Mouse (Mus musculus): ENCODE data around the gene Tom1.

The Tom1 gene

DNA sequence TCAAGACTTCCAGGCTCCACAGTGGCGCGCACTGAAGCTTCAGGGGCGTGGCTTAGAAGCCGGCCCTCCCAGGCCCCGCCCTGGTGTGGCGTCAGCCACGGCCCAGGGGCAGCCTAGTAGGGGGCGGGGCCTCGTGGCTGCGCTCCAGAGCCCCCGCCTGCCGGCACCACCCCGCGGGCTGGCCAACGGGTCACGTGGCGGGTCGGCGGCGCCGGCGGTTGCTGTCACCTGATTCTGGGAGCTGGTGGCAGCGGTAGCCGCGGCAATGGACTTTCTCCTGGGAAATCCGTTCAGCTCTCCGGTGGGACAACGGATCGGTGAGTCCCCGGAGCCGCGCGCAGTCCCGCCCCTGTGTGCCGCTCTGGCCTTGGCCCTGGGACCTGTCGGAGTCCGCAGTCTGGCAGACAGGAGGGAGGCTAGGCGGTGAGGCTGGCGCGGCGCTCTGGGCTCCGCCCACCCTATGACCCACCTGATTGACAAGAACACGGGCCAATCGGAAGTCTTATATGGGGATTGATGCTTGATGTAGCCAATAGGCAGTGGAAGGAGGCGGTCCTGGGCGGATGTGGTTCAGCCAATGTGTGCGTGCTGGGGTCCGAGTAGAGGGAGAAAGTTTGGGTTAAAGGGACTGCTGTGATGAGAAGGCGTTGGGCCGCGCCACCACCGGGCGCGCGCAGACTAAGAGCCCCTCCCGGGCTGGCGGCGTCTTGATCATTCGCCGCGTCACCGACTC is at the start of gene Tom1:
Gene Tom1, plus strand, starts transcription at position 195 of the 733 bp plus-strand sequence.
- peak; percentile 100 for DNase-seq

DNA sequence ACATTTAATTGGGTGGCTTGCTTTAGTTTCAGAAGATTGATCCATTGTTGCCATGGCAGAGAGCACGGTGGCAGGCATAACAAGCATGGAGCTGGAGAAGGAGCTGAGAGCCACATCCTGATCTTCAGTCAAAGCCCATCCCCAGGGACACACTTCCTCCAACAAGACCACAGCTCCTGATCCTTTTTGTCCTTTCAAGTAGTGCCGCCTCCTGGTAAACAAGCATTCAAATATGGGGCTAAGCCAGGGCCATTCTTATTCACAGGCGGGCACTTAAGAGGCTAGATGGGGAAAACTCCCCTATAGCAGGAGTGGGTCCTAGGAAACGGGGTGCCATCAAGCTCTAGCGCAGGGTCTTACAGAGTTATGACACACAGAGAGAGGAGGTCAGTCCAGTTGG is 46.1 kb upstream of the Tom1 start:
- no peak for DNase-seq

DNA sequence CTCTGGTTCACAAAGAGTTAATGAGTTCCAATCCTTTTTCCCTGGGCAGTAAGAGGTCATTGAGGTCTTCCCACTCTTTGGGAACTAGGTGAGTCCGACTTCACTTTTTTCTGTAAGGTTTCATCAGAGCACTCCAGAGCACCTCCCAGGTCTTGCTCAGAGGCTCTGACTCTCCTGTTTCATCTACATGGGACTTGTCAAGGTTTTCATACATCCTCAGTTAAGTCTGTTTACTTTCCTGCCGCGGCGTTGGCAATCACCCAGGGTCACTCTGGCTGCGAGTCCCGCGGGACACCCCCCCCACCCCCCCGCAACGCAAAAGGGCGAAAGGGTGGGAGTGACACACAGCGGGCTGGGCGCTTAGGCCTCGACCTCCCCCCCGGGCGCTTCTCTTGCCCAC is 43.5 kb upstream of the Tom1 start:
- no peak for DNase-seq

DNA sequence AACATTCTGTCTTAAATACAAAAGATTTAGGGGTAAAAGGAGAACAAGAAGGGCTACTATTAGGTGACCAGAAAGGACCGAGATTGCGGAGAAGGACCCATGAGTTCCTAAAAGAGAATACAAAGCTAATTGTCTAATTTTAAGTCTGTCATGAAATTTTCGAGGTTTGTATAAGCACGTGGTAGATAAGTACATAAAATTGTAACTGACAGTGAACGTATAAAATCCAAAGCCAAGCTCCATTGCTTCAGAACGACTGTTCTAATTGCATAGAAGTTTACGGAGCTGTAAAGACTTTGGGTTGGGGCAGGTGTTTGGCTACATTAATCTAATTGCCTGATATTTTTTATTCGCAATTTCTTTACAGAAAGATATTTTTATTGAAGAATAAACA is 40.4 kb upstream of the Tom1 start, which contains the start of gene Hmgxb4:
Gene Hmgxb4, plus strand, starts transcription at position 276 of the 394 bp plus-strand sequence.
- no peak for DNase-seq

DNA sequence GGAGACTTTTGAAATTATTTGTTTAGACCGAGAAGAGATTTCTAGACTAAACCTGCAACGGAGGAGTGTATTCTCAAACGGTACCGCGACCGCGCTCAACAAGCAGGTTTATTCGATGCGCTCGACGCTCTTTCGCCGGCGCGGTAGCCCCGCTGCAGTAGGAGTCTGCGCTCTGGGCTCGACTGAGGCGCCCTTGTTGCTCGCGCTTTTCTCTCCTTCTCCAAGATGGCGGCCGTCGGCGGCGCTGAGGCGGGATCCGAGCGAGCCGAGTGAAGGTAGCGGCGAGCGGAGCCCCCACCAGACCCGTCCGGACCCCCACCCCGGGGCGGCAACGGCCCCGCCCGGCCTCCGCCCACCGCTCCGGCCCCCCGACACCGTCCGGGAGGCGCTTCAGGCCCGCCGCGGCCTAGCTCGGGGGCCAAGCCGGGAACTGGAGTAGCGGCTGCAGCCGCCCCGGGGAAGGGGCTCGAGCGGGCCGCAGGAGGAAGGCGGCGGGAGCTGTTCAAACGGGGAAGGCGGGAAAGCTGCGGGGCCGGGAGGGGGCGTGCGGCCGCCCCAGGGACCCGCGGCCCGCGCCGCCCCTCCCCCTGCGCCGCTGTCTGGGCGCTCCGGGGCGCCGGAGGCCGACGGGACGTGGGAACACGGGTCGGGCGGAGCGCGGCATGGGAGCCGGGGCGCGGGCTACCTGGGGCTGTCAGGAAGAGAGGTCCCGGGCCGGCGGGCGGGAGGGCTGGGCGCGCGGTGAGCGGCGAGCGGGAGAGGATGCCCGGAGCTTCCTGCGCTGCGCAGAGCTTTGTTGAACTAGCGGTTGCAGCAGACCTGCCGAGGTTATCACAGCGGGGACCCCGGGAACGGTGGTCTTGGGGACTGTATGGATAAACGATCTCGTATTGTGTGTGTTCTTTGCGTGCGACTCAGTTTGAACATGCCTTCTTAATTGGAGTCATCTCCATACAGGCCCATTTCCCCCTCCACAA is 39.7 kb upstream of the Tom1 start:
- DNase-seq = peak; percentile 82

DNA sequence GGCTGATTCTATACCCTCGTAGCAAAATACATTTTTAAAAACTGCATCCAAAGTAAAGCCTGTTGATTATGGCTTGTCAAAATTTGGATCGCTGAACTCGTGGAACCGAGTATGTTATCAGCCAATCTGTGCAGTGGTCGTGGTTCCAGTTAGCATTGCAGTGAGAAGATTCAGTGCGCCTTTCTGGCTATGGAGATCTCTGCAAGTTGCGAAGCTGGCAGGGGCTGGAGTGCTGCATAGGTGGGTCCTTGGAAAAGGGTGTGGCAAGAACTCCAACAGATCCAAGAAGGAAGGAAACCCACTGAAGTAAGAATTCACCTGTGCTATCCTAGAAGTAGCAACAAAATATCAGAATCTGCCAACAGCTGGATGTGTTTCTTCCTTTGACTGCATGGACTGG is 39.0 kb upstream of the Tom1 start:
- no peak for DNase-seq

DNA sequence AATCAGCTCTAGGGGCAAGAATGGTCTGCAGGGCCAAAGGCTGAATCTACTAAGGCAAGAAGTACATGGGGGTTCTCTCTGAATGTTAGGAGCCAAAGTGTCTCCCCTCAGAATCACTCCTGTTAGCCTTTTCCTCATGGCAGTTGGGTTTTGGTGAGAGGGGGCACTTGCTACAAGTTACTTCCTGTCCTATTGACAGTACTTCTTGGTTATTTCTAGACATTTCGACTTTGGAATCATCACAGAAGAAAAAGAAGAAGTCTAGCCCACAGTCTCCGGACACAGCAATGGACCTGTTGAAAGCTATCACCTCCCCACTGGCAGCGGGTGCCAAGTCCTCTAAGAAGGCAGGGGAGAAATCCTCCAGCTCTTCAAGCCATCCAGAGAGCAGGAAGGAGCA is 33.1 kb upstream of the Tom1 start:
- DNase-seq = no peak

DNA sequence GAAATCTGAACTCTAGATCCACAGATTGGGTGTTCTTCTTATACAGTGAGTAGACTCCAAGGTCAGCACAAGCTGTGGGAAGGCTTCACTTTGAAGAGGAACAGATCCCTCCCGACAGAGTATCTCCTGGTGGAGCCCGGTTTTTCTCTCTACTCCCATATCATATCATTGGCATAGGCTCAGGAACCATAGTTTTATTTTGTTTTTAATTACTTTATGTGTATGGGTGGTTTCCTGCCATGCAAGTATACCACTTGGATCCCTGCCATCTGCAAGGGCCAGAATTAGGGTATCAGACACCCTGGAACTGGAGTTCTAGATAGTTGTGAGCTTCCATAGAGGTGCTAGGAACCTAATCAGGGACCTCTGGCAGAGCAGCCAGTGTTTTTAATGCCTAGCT is 24.7 kb upstream of the Tom1 start:
- DNase-seq = no peak

DNA sequence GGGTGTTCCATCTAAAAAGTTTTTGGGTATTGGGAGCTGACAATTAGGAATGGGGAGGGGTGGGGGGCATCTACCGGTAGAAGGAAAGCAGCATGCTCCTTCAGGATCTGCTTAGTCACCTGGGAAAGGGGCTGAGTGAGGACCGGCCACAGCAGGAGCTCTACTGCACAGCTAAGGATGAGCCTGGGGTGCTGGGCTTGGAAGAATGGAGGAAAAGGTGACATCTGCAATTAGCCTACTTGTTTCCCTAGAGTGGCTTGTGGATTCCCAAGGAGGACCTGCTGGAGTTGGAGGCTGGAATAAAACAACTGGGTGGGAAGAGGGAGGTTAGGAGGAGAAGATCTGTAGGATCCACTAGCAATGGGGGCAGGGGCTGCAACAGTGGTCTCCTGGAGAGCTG is 19.9 kb upstream of the Tom1 start:
- no peak for DNase-seq

DNA sequence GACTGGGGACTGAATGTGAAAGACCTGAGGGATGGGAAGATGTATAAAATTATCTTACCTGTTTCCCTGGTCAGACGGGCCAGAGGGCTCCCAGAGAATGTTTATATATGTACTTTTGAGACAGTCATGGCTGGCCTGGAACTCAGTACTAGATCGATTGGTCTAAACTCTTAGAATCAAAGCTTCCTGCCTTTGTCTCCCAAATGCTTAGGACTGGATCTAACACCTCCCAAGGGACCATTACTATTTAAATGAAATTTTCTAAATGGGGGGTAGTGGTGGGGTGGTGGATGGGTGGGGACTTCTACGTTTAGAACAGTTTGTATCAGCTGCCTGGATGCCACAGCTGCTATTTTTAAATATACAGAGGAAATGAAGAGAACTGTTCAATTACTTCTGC is 19.5 kb upstream of the Tom1 start:
- DNase-seq = no peak

DNA sequence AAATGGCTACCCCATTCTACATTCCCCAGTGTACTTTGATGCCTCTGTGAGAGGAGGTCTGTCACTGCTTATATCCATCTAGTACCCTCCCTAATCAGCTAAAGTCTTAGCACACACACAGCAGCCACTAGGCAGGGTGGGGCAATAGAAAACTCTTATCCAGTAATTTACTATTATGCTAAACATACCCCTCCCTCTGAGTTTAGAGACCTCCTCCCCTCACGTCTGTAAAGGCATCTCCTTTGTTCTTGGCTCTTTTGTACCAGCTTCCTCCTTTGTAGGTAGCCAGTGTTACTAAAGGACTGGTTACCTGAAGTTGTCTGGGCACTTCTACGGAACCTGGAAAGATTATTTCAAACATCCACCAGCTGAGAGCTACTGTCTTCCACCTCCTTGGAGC is 17.5 kb upstream of the Tom1 start:
- no peak for DNase-seq

DNA sequence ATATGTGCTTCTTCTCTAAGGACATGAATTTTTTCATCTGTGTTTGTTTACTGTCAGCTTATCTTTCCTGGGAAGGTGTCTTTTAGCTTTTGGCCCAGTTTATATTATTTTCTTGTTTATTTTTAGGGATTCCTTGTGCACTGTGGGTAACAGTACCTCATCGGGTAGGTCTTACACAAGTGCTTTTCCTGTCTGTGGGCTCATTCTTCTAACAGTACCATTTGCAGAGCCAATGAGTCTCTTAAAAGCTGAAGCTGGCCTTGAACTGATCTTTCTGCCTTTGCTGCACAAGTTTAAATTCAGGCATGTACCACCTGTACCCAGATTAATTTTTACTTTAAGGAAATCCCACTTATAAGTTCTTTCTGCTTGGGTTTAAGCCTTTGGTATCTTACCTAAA is 17.1 kb upstream of the Tom1 start:
- DNase-seq = no peak

DNA sequence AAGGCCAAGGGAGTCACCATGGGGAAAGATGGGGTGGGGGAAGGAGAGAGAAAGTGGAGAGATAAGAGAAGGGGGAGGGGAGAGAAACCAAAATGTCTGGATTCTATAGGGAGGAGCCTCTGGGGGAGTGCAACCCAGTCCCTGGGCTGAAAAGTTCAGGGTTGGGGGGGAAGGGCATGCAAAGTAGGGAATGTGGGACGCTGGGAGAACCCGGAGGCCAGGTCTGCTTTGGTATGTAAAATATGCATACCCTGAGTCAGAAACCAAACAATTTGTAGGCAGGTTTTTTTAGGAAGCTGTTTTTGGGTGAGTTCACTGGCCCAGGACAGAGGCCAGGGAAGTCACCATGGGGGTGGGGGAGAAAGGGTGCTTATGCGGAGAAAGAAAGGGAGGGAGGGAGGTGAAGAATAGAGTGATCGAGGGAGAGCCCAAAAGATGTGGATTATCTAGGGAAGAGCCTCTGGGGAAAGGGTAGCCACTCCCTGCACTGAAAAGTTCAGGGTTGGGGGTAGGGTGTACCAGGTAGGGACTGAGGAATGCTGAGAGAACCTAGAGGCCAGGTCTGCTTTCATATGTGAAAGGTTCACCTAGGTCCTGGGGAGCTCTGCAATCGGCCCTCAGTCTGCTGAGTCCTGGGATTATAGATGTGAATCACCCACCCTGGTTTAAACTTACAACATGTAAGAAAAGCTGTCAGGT is 15.1 kb upstream of the Tom1 start:
- no peak for DNase-seq

DNA sequence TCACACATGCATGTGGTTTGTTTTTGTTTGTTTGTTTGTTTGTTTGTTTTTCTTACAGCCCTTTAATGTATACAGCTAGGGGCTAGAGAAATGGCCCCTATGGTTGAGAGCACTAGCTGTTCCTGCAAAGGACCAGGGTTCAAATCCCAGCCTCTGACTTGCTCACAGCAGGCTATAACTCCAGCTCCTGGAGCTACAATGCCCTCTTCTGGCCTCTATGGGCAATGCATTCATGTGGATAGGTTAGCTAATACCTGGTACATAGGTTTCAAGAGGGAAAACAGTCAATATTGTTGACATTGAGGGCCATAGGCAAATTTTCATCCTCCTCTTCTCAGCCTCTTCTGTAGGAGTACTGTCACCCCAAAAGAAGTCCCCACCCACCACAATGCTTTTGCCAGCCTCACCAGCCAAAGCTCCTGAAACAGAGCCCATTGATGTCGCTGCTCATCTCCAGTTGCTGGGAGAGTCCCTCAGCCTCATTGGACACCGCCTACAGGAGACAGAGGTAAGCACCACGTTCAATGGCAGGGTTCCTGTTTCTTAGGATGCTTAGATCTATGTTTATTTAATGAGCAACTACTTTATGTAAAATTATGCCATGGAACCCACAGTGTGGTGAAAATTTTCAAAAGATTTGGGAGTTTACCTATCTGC is 9.7 kb upstream of the Tom1 start:
- DNase-seq = no peak

DNA sequence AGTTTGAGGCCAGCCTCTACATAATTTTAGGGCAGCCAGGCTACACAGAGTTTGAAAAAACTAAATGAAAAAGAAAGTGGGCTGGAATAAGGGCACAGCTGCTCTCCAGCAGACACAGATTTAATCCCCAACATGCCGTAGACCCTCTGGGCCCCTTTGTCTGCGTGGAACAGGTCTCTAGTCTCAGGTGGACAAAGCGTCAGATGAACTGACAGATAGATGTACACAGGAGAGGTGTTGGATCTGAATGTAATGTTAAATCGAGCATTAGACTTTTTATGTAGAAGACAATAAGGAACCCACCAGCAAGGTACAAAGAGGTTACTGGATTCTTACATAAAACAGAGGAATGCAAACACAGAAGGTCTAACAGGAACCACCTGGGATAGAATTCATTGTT is 7.7 kb upstream of the Tom1 start:
- DNase-seq = no peak

DNA sequence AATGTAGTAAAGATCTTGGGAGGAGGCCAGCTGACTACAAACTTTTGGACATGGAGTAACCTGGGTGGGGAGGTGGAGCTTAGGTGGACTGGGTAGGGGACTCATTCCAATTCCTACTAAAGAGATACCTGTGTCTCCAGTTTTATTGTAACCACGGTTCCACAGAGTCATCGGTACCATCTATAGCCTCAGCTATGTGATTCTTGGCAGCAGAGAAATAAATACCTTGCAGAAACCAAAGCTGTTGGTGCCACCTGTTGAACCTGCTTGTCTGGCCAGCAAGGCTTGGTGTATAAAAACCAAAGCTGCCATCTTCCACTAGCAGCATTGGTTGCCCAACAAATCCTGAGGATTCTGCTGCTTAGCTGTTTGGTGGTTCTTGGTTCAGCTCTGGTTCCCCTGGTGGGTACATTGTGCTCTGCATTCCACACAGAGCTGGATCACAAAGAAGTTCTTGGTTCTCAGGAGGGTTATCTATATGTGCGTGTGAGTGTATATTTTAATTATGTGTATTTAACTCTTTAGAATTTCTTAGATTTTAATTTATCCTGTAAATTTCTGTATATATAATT is 3.0 kb upstream of the Tom1 start:
- DNase-seq = no peak

DNA sequence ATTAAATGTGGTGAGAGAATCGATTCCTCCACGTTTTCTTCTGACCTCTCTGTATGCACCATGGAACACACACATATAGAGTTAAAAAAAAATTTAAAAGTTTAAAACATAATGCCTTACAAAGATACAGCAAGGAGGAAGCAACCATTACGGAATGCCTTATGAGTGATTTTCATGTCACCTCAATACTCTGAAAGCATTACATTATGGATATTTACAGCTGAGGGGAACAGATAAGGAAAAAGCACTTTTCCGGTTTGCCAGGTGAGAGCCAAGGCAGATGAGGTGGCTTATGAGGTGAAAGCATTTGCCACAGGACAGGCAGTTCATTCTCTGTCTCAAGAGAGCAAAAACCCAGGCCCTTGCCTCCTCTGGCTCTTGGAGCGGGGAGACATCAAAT is 544 bp upstream of the Tom1 start:
- no peak for DNase-seq

DNA sequence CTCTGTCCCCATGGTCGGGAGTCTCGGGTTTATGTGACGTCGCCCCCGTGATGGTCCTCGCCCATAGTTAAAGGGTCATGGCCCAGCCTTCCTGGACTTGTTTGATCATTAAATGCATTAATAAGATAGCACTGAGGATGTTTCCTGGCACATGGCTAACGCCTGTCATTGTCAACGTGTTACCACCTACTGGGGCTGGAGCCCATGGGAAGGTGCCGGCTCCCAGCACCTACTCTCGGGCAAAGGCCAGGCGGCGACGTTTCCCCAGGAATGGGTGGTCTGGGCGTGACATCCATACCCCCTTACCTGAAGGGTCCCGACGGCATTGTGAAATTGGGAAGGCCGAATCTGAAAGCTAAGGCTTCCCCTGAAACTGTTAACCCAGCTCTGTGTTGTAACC is 780 bp downstream of the Tom1 start:
- no peak for DNase-seq

DNA sequence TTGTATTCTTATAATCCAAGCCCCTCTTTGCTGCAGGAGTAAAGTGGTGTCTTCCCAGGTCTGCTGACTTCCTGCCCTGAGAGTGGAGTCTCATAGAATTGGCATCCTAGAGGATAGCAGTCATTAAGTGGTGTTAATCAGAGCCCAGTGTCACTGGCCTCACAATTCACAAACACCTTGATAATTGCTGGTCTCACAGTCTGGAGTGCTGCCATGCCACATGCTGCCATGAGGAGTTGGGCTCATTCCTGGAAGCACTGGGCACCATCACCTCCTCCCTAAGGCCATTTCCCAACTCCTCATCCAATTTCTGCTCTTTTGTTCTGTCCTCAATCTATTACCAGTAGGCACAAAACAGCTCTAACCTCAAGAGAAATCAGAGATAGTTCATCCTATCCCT is 2.1 kb downstream of the Tom1 start:
- no peak for DNase-seq

DNA sequence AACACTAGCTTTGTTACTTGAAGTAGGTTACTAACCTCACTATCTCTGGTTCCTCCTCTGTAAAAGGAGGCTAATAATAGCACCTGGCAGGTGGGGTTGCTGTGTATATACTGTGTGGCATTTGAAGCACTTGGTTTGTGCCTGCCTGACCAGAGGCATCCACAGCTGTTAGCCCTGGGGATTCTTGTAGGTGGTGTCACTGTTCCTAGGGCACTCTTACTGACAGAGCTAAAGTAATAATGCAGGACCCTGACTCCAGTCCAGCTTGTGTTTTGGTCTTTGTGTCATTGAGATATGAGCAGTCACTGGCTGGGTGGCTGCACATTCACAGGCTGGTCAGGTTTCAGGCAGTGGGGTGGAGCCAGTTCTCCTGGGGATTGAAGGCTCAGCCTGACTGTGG is 5.0 kb downstream of the Tom1 start:
- DNase-seq = no peak

DNA sequence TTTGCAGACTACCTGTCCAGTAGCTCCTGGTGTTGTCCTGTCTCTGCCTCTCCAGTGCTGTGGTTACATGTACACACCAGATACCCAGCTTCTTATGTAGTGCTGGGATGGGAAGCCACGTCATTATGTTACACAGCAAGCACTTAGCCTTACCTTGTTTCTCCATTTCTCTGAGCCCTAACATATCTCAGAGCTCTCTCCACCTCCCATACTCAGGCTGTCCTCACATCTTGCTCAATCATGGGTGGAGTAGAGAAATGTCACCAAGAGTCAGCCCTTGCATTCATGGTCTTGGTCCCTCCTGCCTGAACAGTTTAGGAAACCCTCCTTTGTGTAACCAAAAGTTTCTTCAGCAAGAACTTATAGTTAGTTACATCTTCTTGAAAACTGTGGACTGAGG is 6.2 kb downstream of the Tom1 start:
- no peak for DNase-seq

DNA sequence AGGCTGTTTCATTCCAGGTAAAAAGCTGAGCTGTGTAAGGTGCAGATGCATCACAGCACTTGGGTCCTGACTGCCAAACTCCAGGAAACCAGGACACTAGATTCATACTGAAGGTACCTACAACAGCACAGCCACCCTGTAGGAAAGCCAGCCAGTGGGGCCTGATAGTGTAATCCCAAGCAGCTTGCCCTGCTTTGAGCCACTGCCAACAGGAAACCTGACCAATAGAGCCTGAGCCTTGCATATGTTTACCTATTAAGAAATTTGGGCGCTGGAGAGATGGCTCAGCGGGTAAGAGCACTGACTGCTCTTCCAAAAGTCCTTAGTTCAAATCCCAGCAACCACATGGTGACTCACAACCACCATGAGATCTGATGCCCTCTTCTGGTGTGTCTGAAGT is 8.7 kb downstream of the Tom1 start:
- DNase-seq = peak; percentile 25

DNA sequence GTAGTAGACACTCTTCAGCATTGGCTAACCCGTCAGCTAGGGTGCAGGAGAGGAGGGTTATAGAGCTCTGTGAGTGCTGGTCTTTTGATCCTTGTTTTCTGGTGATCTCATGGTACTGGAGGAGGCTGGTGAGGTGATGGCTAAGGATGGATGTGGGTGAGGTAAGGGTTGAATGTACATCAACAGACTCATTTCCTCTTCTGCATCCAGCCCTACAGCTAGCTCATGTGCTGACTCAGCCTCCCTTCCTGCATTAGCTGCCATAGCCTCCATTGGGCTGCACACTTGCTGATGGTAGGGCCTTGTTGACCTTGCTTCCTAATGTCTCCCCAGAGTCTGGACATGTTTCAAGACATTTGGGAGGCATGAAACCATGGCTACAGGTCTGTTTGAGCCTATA is 9.5 kb downstream of the Tom1 start:
- DNase-seq = no peak
